ENCODE assay signal across 9 mouse cellular contexts in the genomic region with DNA sequence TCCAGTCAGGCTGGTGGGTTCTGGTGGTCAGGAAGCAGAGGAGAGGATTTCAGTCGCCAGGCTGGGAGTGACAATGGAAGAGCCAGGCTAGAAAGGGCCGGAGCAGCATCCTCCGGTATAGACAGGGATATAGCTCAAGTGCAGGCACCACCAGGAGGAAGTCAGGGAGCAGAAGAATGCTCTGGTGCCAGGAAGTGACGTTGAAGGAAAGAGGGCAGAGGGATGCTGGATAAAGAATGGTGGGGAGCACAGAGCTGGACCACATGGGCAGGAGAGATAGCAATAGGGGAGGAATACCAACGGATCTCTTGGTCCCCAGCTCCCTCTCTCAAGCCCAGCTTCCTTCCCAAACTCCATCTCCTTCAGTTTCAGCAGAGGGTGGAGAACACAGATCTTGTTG. TPM values are rescaled to one million over a fixed set of nuclear protein-coding genes. Genes with fewer than 3 reads are reported as not detected.
A peak's percentile ranks its signal among the peaks of the same experiment; 100 is the strongest.
DNase-seq lines count a peak whose midpoint lies in the region; ATAC-seq and TF ChIP-seq lines count a peak whose summit lies in the region.
"Had no signal": no experiment of that assay in that cellular context is flagged by ENCODE, and none has a peak within 500 bp of the region (broad histone marks: within the 10 kb centered on the region; RNA-seq: fewer than 3 reads in every experiment).

No protein-coding gene starts in this region.

- H3K9ac ChIP-seq in forebrain, embryonic 15.5 days (replicated peaks), result peak overlapping the region; percentile 91
- peak overlapping the region; percentile 85; the same call in 1 of the 2 replicates for H3K9ac ChIP-seq in midbrain, embryonic 12.5 days (replicated peaks)

- peak; percentile 52 to 61 for DNase-seq in cerebellum, adult 2 months
- no peak for DNase-seq in cerebellum, adult 11 months
- peak; percentile 89 for DNase-seq in brain, adult 2 months (ENCODE audit: low read depth, low spot score)
- no peak for DNase-seq in lung, postnatal 36 days
- DNase-seq in embryo, embryonic 11 days, result no peak
- DNase-seq in adrenal gland, adult 2 months, result no peak

- H3K36me3 ChIP-seq in forebrain, embryonic 15.5 days, result no peaks in the 10 kb centered on the region
- no peaks in the 10 kb centered on the region for H3K36me3 ChIP-seq in midbrain, embryonic 12.5 days

- TF ChIP-seq CTCF in cerebellum, adult 2 months (IDR thresholded peaks at IDR 0.05; ENCODE audit: borderline replicate concordance, insufficient read depth, low read depth, low read length), result no peak

- H3K27me3 ChIP-seq in cerebellum, adult 2 months (ENCODE audit: control insufficient read depth, insufficient read depth, low read length), result no peaks in the 10 kb centered on the region
- no peaks in the 10 kb centered on the region for H3K27me3 ChIP-seq in forebrain, embryonic 15.5 days
- H3K27me3 ChIP-seq in midbrain, embryonic 12.5 days, result 0 out of 2 replicates have a peak, but pooled peaks cover 8% of the 10 kb centered on the region

- peak; percentile 16; the same call in 1 of the 2 replicates for TF ChIP-seq POLR2A in cerebellum, adult 2 months (IDR thresholded peaks at IDR 0.05; ENCODE audit: borderline replicate concordance, insufficient read depth, low read length)

- peak overlapping the region; percentile 93 for H3K4me3 ChIP-seq in cerebellum, adult 2 months (replicated peaks; ENCODE audit: insufficient read depth, low read depth, low read length)
- peak overlapping the region; percentile 68 for H3K4me3 ChIP-seq in forebrain, embryonic 15.5 days
- peak overlapping the region; percentile 66 for H3K4me3 ChIP-seq in midbrain, embryonic 12.5 days

- H3K9me3 ChIP-seq in forebrain, embryonic 15.5 days, result no peaks in the 10 kb centered on the region
- H3K9me3 ChIP-seq in midbrain, embryonic 12.5 days, result no peaks in the 10 kb centered on the region
- H3K9me3 ChIP-seq: heart, embryonic 10.5 days had no signal

- peak overlapping the region; percentile 98 for H3K27ac ChIP-seq in cerebellum, adult 2 months (ENCODE audit: insufficient read depth, low read length)
- H3K27ac ChIP-seq in forebrain, embryonic 15.5 days (replicated peaks), result no peak overlapping the region
- no peak overlapping the region for H3K27ac ChIP-seq in midbrain, embryonic 12.5 days (replicated peaks)

- no peak for ATAC-seq in forebrain, embryonic 15.5 days (replicated peaks)
- ATAC-seq in midbrain, embryonic 12.5 days (ENCODE audit: low FRiP score, low read depth), result no peak

- WGBS in cerebellum, adult 2 months, result 14% methylated on average over 5 of the region's 5 CpGs
- WGBS in forebrain, embryonic 15.5 days, result 60% methylated on average over 5 of the region's 5 CpGs
- WGBS in midbrain, embryonic 12.5 days, result 68% methylated on average over 5 of the region's 5 CpGs

- no peaks in the 10 kb centered on the region; the same call in none of the 2 replicates for H3K4me1 ChIP-seq in cerebellum, adult 2 months (ENCODE audit: control insufficient read depth, insufficient read depth, low read length)
- peaks cover 30% of the 10 kb centered on the region for H3K4me1 ChIP-seq in forebrain, embryonic 15.5 days
- H3K4me1 ChIP-seq in midbrain, embryonic 12.5 days, result peaks cover 32% of the 10 kb centered on the region

- H3K4me2 ChIP-seq in forebrain, embryonic 15.5 days (replicated peaks), result peak overlapping the region; percentile 77
- H3K4me2 ChIP-seq in midbrain, embryonic 12.5 days (replicated peaks), result peak overlapping the region; percentile 83

RNA-seq across cellular contexts. Expression of a gene that starts 4.2 kb away (rescaled TPM):
- polyA plus RNA-seq in cerebellum, adult 2 months (2012; rRNA removed), result 98.5 and 107 TPM in 2 replicates
- polyA plus RNA-seq in forebrain, embryonic 15.5 days (2015; fragmentation: Nextera tagmentation; extraction: Ambion mirVana), result 21.6 and 22.5 TPM in 2 replicates
- polyA plus RNA-seq in midbrain, embryonic 12.5 days (2016; fragmentation: Nextera tagmentation; extraction: Ambion mirVana), result 25.9 and 27.3 TPM in 2 replicates
- total RNA-seq in adrenal gland, adult 2 months (2021), result 100 to 1,000 TPM in 1 of 2 experiments, 10 to 100 TPM in 1; 48.7 to 109 TPM
- polyA plus RNA-seq in adrenal gland, adult 2 months (2012; rRNA removed), result 94.0 and 98.6 TPM in 2 replicates

RNA-seq across cellular contexts. Expression of a gene that starts 4.5 kb away (rescaled TPM):
- 235 and 237 TPM in 2 replicates for polyA plus RNA-seq in cerebellum, adult 2 months (2012; rRNA removed)
- 51.6 and 53.7 TPM in 2 replicates for polyA plus RNA-seq in forebrain, embryonic 15.5 days (2015; fragmentation: Nextera tagmentation; extraction: Ambion mirVana)
- 38.3 and 41.2 TPM in 2 replicates for polyA plus RNA-seq in midbrain, embryonic 12.5 days (2016; fragmentation: Nextera tagmentation; extraction: Ambion mirVana)
- total RNA-seq in adrenal gland, adult 2 months (2021), result 1 to 10 TPM; 3.4 to 5.8 TPM
- 22.5 and 23.3 TPM in 2 replicates for polyA plus RNA-seq in adrenal gland, adult 2 months (2012; rRNA removed)

RNA-seq across cellular contexts. Expression of a gene that starts 39.8 kb away (rescaled TPM):
- 39.0 and 47.1 TPM in 2 replicates for polyA plus RNA-seq in cerebellum, adult 2 months (2012; rRNA removed)
- 28.1 and 28.8 TPM in 2 replicates for polyA plus RNA-seq in forebrain, embryonic 15.5 days (2015; fragmentation: Nextera tagmentation; extraction: Ambion mirVana)
- 32.7 and 36.0 TPM in 2 replicates for polyA plus RNA-seq in midbrain, embryonic 12.5 days (2016; fragmentation: Nextera tagmentation; extraction: Ambion mirVana)
- total RNA-seq in adrenal gland, adult 2 months (2021), result 10 to 100 TPM; 33.3 to 44.9 TPM
- polyA plus RNA-seq in adrenal gland, adult 2 months (2012; rRNA removed), result 13.8 and 16.5 TPM in 2 replicates

Comparison
In these comparisons a context has a peak if more than half of its experiments do, and no peak if none do; other contexts are left out.
1. DNase-seq: peak in cerebellum, adult 2 months (2 of 2) and brain, adult 2 months (single experiment); none in cerebellum, adult 11 months (single experiment), lung, postnatal 36 days (single experiment), embryo, embryonic 11 days (single experiment) and adrenal gland, adult 2 months (single experiment).
2. Peak in every context shown above with its lines, with median percentiles within 50 percentile points of each other: H3K4me3 ChIP-seq.